Mouse (Mus musculus): ENCODE data around the gene Rhd. TPM values are rescaled to one million over a fixed set of nuclear protein-coding genes. Genes with fewer than 3 reads are reported as not detected.

The Rhd gene
- total and polyA plus RNA-seq, 3 experiments = 0.79 to 1.3 (median 1.1) TPM

- dilution Hi-C loops (cut with MboI; ENCODE audit: extremely low pct_ligation_motif_present, extremely low pct_unique_long_range_greater_than_20kb, low sequenced_read_pairs) = no loop called here
- Histone ChIP-seq H3K27ac (ENCODE audit: insufficient read depth, low read depth) (peak within 1 kb of the TSS; percentile 58), H3K36me3 (replicated peaks in 1 of 2; ENCODE audit: control insufficient read depth in 1 of 2, insufficient read depth in 1 of 2, low read length in 1 of 2) (peaks cover 55 to 73% of the 10 kb centered on the region in 2 experiments), H3K27me3 (replicated peaks) (no peaks in the 10 kb centered on the region), H3K4me1 (ENCODE audit: control insufficient read depth in 1 of 2, insufficient read depth in 2 of 2) (peaks cover under 1 to 34% of the 10 kb centered on the region in 2 experiments; a peak in 2 of 4 replicates), H3K79me2 (replicated peaks; ENCODE audit: control insufficient read depth, extremely low read depth, insufficient read depth, poor library complexity, severe bottlenecking) (peaks cover 18% of the 10 kb centered on the region), H3K9me3 (replicated peaks; ENCODE audit: low read length) (no peaks in the 10 kb centered on the region), H3K4me3 (replicated peaks in 1 of 3; ENCODE audit: low read depth in 2 of 3, low read length in 2 of 3, poor library complexity in 1 of 3) (peak within 1 kb of the TSS; percentile 81 to 94 (median 83)), H3K4me2 (ENCODE audit: insufficient read depth, low read depth, poor library complexity, severe bottlenecking) (peak within 1 kb of the TSS; percentile 99), H3K9ac (ENCODE audit: insufficient read depth, low read depth) (peak within 1 kb of the TSS; percentile 79)
- in situ Hi-C loops (cut with MboI; ENCODE audit: low pct_ligation_motif_present, low pct_unique_long_range_greater_than_20kb, low sequenced_read_pairs) = no loop called here
- peak; percentile 98 for DNase-seq (ENCODE audit: extremely low read depth)
- peak; percentile 44 for TF ChIP-seq BHLHE40 (IDR thresholded peaks at IDR 0.05; ENCODE audit: low read depth, low read length)
- TF ChIP-seq MYC (IDR thresholded peaks at IDR 0.05; ENCODE audit: low read depth, low read length) = peak; percentile 72; the same call in 1 of the 2 replicates
- 0 out of 2 replicates have a peak, but pooled peaks have one; percentile 2 for TF ChIP-seq JUN (IDR thresholded peaks at IDR 0.05; ENCODE audit: insufficient read depth, low read depth, low read length)
- peak; percentile 50; the same call in 1 of the 2 replicates for TF ChIP-seq MAZ (IDR thresholded peaks at IDR 0.05; ENCODE audit: low read depth, low read length)
- peak; percentile 97 for TF ChIP-seq ELF1 (IDR thresholded peaks at IDR 0.05; ENCODE audit: low read depth, low read length)
- TF ChIP-seq UBTF (IDR thresholded peaks at IDR 0.05; ENCODE audit: low read depth, low read length) = no peak
- no peak for TF ChIP-seq RAD21 (IDR thresholded peaks at IDR 0.05; ENCODE audit: low read depth, low read length)
- no peak for TF ChIP-seq CHD1 (IDR thresholded peaks at IDR 0.05; ENCODE audit: low read depth, low read length)
- no peak for TF ChIP-seq USF1 (IDR thresholded peaks at IDR 0.05; ENCODE audit: low read depth, low read length)
- no peak for TF ChIP-seq SMC3 (IDR thresholded peaks at IDR 0.05; ENCODE audit: low read depth, low read length)
- TF ChIP-seq MAX (IDR thresholded peaks at IDR 0.05; ENCODE audit: low read length) = peak; percentile 84
- TF ChIP-seq CHD2 (IDR thresholded peaks at IDR 0.05; ENCODE audit: low read length) = peak; percentile 46; the same call in 1 of the 2 replicates
- peak; percentile 81; the same call in 1 of the 2 replicates for TF ChIP-seq KAT2A (IDR thresholded peaks at IDR 0.05; ENCODE audit: insufficient replicate concordance, low read length)
- TF ChIP-seq MXI1 (IDR thresholded peaks at IDR 0.05; ENCODE audit: low read depth, low read length) = peak; percentile 89
- no peak for TF ChIP-seq TBP (conservative IDR thresholded peaks at IDR 0.05; ENCODE audit: low read depth, low read length)
- TF ChIP-seq ETS1 (conservative IDR thresholded peaks at IDR 0.05; ENCODE audit: low read depth, low read length) = no peak; the same call in none of the 2 replicates
- peak; percentile 88 for TF ChIP-seq NRF1 (IDR thresholded peaks at IDR 0.05; ENCODE audit: low read depth, low read length)
- peak; percentile 70 for TF ChIP-seq TCF12 (IDR thresholded peaks at IDR 0.05; ENCODE audit: low read depth, low read length)
- TF ChIP-seq EP300 (IDR thresholded peaks at IDR 0.05; ENCODE audit: low read length) = no peak
- peak; percentile 46; the same call in 1 of the 2 replicates for TF ChIP-seq MEF2A (IDR thresholded peaks at IDR 0.05; ENCODE audit: borderline replicate concordance, low read depth, low read length)
- no peak for TF ChIP-seq ZNF384 (IDR thresholded peaks at IDR 0.05; ENCODE audit: low read depth, low read length)
- TF ChIP-seq MAFK (IDR thresholded peaks at IDR 0.05; ENCODE audit: insufficient replicate concordance, low read length) = no peak
- TF ChIP-seq NELFE (IDR thresholded peaks at IDR 0.05; ENCODE audit: low read depth, low read length) = peak; percentile 73
- no peak for TF ChIP-seq CTCF (conservative IDR thresholded peaks at IDR 0.05 in 1 of 2, IDR thresholded peaks at IDR 0.05 in 1 of 2; ENCODE audit: low read depth in 2 of 2, low read length in 2 of 2)
- peak; percentile 86 for TF ChIP-seq HCFC1 (IDR thresholded peaks at IDR 0.05; ENCODE audit: low read depth, low read length)
- no peak for TF ChIP-seq ZC3H11A (IDR thresholded peaks at IDR 0.05; ENCODE audit: low read depth, low read length)
- TF ChIP-seq IRF4 (IDR thresholded peaks at IDR 0.05; ENCODE audit: low read depth, low read length) = peak; percentile 55; the same call in 1 of the 2 replicates
- TF ChIP-seq JUND (conservative IDR thresholded peaks at IDR 0.05; ENCODE audit: low read depth, low read length) = no peak
- TF ChIP-seq ZMIZ1 (IDR thresholded peaks at IDR 0.05; ENCODE audit: low read depth, low read length) = peak; percentile 51; the same call in 1 of the 2 replicates
- no peak for TF ChIP-seq E2F4 (IDR thresholded peaks at IDR 0.05; ENCODE audit: insufficient replicate concordance, low read depth, low read length)
- TF ChIP-seq USF2 (conservative IDR thresholded peaks at IDR 0.05; ENCODE audit: low read depth, low read length) = no peak
- TF ChIP-seq POLR2A (IDR thresholded peaks at IDR 0.05; ENCODE audit: low read depth, low read length) = peak; percentile 81
- TF ChIP-seq POLR2AphosphoS2 (IDR thresholded peaks at IDR 0.05; ENCODE audit: low read depth, low read length) = peak; percentile 71; the same call in 1 of the 2 replicates
- peak; percentile 99 for TF ChIP-seq SIN3A (IDR thresholded peaks at IDR 0.05; ENCODE audit: low read length)
- no peak for TF ChIP-seq GABPA (IDR thresholded peaks at IDR 0.05; ENCODE audit: insufficient replicate concordance, low read depth, low read length)
- no peak for TF ChIP-seq PAX5 (IDR thresholded peaks at IDR 0.05; ENCODE audit: low read length)
- no peak for TF ChIP-seq ZKSCAN1 (IDR thresholded peaks at IDR 0.05; ENCODE audit: borderline replicate concordance, low read depth, low read length)
- no peak for TF ChIP-seq RCOR1 (conservative IDR thresholded peaks at IDR 0.05; ENCODE audit: low read depth, low read length)
Measured at GRCm38 (mm10) chr4:134930684-134931481, 66.5 kb downstream of the Rhd start, which contains the start of gene Syf2. Syf2 (plus strand) TSS chr4:134930898.

All from CH12.LX (cell line).